Mouse (Mus musculus): ENCODE results near the gene Cog3.
A peak's percentile ranks its signal among the peaks of the same experiment; 100 is the strongest.

Gene Cog3

DNA sequence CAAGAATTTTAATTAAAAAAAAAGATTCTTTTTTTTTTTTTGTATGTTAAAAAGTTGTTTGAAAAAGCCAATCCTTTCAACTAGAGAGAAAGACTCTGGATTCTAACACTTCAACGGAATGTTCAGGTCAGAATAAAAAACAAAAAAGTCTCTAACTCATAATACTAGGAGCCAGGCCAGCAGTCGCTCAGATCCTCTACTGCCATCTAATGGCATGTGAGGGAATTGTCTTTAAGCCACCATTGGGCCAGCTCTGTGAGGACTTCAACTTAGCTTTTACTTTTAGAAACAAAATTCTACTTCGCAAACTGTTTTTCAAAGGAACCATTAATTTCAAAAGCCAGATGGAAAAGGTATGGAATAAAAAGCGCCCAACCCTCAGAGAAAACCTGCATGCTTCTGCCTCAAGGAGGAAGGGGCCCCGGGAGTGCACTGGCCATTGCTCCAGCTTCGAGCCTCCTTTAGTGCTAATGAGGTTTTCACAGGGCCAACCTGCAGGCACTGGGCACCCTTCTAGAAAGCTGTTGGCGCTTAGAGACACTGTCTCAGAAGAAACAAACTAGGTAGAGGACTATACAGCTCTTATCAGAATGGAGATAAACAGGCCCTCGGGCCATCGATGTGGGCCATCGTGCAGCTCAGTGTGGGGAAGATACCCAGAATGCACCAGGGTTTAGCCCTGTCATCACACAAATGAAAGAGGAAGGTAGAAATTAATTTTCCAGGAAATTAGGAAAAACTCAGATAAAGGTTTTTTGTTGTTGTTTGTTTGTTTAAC, 6.9 kb upstream of the Cog3 start:
- DNase-seq (ENCODE audit: low spot score in 2 of 2): peak; percentile 15 to 39

DNA sequence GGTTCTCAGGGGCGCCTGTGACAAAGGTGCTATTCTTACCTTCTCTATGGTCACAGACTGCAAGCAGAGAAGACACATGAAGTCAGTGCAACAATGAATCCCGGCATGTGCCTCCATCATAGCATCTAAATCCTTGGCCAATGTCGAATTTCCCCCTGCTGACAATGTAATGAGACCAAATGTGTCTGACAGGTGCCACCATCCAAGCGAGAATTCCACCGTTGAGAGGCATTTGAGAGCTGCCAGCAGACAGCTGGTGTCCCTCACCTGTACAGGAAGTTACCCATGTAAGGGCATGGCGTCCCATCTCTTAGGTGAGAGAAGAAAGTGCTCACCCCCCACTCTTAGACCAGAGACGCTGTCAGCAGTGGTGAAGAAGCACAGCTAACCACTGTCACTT, 4.1 kb upstream of the Cog3 start:
- DNase-seq (ENCODE audit: low spot score in 2 of 2): no peak

DNA sequence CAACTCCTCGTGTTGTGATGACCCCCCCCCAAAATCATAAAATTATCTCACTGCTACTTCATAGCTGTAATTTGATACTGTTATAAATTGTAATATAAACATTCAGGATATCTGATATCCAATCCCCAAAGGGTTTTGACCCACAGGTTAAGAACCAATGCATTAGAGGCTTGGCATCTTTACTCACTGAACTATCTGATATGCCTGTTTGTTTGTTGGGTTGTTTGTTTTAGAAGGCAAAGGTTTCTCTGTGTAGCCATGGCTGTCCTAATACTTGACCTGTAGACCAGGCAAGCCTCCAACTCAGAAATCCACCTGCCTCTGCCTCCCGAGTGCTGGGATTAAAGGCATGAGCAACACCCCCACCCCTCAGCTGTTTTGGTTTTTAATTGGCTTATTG, 3.5 kb upstream of the Cog3 start:
- no peak for DNase-seq (ENCODE audit: low spot score in 2 of 2)

DNA sequence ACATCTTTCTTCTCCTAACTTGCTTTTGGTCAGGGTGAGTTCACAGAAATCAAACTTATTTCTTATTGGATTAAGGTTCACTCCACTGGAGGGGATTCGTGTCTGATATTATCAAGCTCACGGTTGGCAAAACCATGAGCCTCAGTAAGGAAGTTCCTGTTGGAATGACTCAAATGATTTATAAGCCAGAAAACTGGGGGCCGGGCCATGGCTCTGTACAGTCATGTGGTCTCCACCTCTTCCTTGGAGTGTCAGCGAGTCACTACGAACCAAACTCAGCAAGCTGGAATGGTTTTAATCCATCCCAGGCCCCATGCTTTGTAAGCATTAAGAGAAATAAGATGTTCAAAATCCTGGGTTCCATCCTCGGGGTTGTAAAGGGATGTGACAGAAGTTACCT, 2.7 kb upstream of the Cog3 start:
- DNase-seq (ENCODE audit: low spot score in 2 of 2): no peak

DNA sequence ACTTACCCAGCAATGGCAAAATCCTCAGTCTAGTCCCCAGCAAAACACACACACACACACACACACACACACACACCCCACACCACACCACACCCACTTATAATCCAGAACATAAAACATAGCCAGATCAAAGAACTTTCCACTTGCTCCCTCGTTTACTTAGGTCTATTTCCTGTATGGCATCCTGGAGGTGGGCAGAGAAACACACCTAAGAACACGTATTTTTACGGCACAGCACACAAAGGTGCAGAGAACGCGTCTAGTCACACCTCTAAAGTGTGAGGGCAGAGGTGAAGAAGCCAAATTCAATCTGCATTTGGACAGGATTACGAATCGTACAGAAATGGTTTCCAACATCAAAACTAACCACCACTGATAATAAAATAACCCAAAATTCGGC, 1.1 kb downstream of the Cog3 start:
- DNase-seq (ENCODE audit: low spot score in 2 of 2): no peak

DNA sequence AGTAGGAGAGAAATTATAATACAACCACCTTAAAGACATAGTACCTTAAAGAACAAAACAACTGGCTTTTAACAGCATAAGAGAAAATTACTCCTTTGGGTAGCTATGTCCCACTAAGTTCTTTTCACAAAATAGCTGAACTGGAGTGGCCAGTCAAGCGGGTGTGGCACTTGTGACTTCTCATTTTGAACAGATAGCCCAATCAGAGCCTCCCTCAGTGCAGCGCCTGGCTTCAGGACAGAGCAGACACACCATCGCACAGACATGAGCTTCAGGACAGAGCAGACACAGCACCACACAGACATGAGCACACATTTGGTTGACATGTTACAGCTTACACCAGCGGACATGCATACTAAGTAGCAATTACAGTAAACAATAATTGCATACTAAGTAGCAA, 3.3 kb downstream of the Cog3 start:
- DNase-seq (ENCODE audit: low spot score in 2 of 2): no peak

DNA sequence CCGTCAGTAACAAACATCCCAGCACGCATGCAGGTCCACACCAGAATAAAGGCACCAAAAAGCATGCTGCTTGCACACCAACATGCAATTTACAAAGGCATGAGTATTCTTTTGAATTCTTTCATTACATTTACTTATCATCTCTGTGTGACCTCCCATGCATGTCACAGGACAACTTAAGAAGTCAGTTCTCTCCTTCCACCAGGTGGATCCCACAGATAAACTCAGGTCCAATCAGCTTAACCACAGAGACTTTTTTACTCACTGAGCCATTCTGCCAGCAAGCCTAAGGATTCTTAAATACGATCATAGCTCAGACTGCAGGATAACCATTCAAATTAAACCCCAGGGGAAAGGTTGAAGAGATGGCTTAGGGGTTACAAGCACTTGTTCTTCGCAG, 5.2 kb downstream of the Cog3 start:
- DNase-seq (ENCODE audit: low spot score in 2 of 2): no peak

DNA sequence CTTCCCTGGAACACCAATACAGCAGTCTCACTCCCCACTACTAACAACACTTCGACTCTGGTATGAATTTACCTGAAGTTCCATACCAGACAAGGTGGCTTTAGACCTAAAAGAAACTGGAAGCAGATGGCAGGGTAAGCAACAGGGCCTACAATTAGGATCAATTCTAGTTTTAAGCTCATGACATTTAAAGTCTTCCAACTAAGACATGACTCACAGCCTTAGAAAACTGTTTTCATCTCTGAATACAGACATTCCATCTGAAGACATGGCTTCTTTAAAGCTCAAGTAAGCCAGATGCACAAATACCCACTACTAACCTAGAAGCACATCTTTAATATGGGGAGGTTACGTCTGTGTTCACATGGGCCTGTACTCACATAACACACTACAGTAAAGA, 6.4 kb downstream of the Cog3 start:
- no peak for DNase-seq (ENCODE audit: low spot score in 2 of 2)

DNA sequence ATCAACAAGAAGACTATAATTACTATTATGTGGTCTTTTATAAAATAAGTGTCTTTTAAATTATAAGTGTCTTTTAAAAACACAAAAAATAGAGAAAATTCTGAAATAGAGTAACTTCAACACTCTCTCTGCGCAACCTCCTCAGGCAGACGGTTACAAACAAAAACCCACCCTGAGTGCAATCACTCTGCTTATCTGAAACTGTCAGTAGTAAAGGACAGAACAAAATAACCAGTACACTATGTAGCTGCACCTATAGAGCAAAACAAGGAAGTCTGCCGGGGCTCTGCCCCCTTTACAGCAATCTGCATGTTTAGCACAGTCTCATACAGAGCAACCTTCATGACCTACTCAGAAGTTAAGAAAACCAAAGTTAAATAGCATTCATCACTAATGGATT, 12.4 kb downstream of the Cog3 start:
- no peak for DNase-seq (ENCODE audit: low spot score in 2 of 2)

DNA sequence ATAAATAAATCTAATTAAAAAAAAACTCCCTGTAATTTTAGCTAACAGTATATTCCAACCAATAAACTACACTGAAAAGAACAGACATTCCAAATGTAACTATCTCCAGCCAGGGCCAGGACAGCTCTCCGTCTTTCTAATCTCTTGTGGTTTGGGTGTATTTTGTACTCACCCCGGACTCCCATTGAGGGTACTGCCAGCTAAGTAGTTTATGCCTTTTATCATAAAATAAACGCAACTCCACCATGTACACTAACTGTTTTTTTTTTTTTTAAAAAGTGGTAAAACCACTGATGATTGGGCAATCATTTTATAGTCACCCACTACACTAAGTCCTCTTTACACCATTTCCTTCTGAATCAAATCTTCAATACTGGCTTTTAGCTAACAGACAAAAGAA, 18.7 kb downstream of the Cog3 start:
- no peak for DNase-seq (ENCODE audit: low spot score in 2 of 2)

DNA sequence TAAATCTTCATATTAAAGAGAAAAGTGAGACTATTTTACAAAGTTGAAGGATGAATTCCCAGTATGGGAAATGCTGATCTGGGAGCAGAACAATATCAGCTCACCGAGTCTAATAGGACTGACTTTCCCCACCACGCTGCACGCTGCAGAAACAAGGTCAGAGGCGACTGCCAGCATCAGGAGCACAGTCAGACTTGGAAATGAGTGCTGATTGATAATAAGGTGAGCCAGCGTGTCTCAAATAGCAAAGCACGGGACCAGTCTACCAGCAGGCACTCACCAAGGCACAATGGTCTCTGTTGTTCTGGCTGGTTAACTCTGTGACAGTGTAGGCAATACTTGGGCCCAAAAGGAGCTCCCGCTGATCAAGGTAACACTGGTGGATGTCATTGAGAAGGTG, 21.7 kb downstream of the Cog3 start:
- DNase-seq (ENCODE audit: low spot score in 2 of 2): peak in 1 of 2 experiments; percentile 6

DNA sequence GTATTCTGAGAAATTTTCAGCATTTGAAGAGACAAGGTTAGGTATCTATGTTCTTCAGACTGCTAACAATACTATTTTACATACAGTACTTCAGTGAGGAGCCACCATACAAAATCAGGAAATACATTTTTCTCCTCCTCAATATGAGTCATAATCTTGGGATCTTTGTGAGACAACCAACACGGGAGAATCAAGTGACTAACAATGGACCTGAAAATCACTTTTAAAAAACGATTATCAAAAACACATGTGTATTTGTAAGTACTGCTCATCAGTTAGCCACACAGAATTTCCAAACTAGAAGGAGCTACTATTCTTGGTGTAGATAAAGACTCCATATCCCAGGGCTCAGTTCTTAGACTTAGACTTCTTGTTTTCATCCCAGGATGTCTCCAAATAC, 23.0 kb downstream of the Cog3 start:
- no peak for DNase-seq (ENCODE audit: low spot score in 2 of 2)

DNA sequence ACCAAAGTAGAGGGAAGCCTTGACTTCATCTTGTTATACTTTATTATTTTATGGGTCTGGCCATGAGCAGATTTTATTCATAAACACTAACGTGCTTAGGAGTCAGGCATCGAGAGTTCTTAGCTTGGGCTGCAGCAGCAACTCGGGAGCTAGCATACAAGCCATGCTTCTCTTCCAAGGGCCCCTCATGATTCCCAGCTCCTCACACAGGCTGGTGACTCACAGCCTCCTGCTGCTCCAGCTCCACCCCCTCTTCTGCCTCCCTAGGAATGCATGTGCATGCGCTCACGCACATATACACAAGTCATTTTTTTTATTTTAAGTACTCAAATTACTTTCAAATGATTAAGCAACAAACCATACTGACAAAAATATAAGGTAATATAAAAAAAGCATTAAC, 26.2 kb downstream of the Cog3 start:
- no peak for DNase-seq (ENCODE audit: low spot score in 2 of 2)

DNA sequence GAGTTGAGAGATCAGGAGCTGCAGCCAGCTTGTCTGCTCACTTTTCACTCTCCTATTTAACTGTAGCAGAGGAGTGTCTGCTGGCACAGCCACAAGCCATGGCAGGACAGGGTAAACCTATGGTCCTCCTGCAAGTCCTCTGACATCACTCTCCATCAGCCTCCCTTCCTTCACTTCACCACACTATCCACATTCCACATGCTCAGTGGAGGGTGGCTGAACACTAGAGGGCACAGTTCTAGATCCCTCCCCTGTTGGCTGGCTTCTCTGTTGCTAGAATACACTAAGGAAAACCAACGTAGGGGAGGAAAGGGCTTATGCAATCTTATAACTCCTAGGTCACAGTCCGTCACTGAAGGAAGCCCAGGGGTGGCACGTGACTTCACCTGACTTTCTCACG, 27.3 kb downstream of the Cog3 start:
- DNase-seq (ENCODE audit: low spot score in 2 of 2): no peak

DNA sequence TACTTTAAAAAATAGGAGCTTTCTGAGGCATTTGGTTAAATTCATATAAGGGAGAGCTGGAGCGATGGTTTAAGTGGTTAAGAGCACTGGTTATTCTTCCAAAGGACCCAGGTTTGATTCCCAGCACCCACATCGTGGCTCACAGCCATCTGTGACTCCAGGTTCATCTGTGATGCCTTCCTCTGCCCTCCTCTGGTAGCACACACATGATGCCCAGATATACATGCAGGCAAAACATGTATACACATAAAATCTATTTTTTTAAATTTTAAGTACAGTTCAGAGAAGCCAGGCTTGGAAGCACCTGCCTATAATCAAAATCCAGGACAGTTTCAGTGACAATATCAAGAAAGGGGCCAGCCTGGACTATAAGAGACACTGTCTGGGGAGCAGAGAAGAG, 31.5 kb downstream of the Cog3 start:
- DNase-seq (ENCODE audit: low spot score in 2 of 2): no peak

DNA sequence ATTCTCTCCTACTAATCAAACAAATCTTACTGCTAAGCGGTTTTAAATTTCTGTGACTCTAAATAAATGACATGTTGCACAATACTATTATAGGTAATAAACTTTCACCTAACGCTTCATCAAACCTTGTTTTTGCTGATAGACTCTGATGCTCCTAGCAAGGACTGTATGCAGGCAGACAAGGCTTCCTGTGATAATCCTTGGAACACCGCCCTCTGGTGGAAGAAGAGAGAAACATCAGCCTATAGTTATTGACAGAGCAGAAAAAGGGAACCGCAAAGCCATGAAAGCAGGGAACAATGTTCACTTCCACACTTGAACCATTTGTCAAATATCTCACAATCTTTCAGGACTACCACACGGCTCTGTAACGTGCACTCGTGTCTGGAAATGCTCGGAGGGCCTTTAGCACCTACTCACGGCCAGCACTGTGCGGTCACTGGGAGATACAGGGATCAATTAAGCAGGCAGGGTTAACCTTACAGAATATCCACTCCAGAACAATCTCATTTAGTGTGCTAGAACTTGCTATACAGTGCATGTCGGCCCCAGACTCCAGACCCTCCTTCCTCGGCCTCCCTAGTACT, 32.2 kb downstream of the Cog3 start:
- peak; percentile 15 to 34 for DNase-seq (ENCODE audit: low spot score in 2 of 2)

DNA sequence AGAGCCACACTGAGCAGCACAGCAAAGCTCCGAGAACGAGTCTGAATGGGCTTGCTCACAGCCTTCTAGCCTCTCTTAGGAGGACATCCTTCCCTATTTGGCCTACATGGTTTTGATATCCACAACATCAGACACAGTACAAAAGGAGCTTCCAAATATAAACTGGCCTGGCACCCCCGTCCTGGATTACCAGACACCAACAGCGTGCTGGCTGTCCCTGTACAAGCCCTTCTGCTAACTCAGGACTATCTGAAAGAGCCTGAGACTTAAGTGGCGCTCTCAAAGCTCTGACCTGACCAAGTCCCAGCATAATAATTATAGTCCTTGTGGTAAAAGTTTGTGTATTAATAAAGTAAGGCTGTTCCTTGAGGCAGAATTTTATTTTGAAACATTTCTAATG, 34.2 kb downstream of the Cog3 start:
- DNase-seq (ENCODE audit: low spot score in 2 of 2): peak; percentile 39 to 53

DNA sequence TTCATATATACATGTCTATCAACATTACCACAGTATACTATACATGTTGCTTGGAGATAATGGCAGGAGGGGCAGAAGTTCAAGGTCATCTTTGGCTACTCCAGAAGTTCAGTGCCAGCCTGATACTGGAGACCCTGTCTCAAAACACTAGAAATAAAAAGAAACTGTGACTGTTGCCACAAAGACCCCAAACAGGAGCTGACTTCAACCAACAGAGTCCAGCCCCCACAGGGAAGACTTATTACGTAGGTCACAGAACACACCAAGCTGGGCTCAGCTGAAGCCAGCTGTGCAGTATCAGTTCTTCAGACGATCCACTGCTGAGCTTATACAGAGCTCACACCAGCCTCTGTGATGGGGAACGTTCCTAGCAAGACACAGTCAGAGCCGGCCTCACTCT, 37.9 kb downstream of the Cog3 start:
- DNase-seq (ENCODE audit: low spot score in 2 of 2): no peak

DNA sequence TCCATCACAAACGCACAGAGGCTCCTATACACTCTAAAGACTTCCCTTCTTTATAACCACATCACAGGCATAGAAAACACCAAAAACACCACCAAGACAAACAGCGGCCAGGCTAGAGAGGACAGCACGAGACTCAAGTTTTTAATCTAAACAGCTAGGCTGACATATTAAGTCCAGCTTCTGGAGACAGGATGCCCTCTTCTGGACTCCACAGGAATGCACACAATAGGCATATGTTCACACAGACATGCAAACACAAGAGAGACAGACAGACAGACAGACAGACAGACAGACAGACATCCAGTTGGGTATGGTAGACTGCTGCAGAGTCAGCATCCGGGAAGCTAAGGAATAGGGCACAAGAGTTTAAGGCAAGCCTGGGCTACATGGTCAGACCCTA, 40.7 kb downstream of the Cog3 start:
- no peak for DNase-seq (ENCODE audit: low spot score in 2 of 2)

DNA sequence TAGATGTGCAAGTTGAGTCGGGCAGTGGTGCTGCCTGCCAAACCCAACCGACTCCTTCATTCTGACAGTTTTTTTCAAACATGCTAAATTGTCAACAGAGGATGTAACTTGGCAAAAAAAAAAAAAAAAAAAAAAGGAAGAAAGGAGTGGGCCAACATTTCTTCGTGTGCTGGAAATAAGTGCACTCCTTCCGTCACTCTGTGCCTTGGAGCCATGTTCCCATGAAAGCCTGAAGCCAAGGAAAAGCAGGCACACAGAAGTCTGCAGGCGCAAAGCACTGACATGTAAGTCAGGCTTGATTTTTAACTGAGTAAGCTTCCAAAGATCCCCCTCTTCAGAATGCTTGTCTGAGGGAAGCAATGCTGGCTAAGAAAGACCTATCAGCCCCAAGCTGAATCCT, 41.6 kb downstream of the Cog3 start:
- no peak for DNase-seq (ENCODE audit: low spot score in 2 of 2)

DNA sequence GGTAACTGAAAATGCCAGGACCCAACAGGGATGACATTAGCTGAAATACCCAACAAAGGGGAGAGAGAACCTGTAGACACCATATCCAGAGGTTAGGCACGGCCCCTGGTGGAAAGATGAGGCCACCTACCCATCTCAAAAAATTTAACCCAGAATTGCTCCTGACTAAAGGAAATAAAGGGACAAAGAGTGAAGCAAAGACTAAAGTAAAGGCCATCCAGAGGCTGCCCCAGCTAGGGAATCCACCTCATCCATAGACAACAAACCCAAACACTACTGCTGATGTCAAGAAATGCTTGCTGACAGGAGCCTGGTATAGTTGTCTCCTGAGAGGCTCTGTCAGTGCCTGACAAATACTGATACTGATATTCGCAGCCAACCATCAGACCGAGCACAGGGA, 42.6 kb downstream of the Cog3 start:
- DNase-seq (ENCODE audit: low spot score in 2 of 2): no peak

DNA sequence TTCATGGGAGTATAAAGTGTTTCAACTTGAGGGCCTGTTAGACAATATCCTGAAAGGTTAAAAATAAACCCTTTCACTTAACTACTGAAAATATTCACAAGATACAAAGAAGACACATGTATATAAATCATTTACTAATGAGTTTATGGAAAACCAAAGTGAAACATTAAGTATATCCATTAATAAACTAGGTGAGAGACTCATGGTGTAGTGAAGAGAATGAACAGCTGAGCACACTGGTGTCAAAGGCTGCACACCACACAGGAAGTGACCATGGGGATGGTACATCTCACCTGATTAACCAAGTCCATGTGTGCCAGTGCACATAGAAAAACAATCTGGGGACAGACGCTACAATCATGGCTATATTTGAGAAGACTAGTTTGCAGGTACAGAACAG, 45.3 kb downstream of the Cog3 start:
- DNase-seq (ENCODE audit: low spot score in 2 of 2): no peak

DNA sequence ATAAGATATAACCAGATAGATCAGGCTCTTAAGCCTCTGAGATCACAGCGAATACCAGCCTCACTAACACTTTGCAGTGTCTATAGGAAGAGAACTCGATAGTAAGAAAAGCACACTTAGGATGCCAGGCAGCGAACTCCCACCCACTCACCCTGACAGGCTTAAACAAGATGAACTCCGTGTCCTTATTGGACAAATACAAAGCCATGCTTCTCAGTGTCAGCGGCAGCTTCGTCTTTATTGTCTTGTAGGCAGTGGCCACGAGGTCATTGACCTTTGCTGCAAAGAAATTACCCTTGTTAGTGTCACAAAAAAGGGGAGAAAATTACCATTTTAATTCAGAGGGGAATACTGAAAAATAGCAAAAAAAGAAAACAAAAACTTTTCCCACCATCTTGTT, 46.5 kb downstream of the Cog3 start:
- DNase-seq (ENCODE audit: low spot score in 2 of 2): no peak

DNA sequence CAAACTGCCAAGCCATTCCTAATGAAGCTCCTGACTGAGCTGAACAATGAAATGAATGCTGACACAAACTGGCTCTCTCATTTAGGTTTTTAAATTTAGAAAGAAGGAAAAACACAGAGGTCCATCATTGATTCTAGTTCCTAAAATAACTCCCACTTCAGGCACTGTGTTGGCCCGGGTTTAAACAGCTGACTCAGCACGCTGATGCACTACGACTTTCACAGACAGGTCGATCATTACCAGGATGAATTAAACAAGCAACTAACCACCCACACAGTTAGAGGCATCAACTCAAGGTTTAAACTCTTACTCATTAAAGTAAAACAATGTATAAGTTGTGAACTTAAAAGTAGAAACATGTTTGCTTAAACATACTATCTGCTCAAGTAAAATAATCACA, 47.7 kb downstream of the Cog3 start:
- DNase-seq (ENCODE audit: low spot score in 2 of 2): no peak

All from heart, adult 9 months (tissue).